Mouse (Mus musculus): ENCODE measurements around the gene Ermp1. TPM values are rescaled to one million over a fixed set of nuclear protein-coding genes. Genes with fewer than 3 reads are reported as not detected.
A peak's percentile ranks its signal among the peaks of the same experiment; 100 is the strongest.
"Not testable (repeated sequence)": the region's sequence is repeated elsewhere in the genome, so short reads cannot be mapped to it uniquely, and the experiment has no call there.

The Ermp1 gene
- polyA plus RNA-seq, 3 experiments from 2014 or later, result 16.1 to 19.1 (median 16.9) TPM

DNA sequence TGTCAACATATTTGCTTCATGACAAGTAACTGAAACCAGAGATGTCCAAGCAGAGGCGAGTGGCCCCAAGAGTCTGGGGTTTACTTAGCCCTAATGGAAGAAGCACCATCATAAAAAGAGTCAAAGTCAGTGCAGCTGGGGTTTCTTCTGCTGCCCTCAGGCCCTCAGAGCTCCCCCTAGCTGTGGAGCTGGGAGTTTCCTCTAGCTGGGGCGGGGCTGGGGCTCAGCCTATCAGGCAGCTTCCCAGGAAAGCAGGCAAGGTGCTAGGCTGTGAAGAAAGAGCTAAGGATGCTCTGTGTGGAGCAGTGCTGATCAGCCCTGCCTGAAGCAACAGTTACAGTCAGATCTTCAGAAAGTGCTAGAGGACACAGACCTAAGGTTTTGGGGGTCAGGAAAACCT, 51.2 kb downstream of the Ermp1 start:
- ATAC-seq, result no peak

DNA sequence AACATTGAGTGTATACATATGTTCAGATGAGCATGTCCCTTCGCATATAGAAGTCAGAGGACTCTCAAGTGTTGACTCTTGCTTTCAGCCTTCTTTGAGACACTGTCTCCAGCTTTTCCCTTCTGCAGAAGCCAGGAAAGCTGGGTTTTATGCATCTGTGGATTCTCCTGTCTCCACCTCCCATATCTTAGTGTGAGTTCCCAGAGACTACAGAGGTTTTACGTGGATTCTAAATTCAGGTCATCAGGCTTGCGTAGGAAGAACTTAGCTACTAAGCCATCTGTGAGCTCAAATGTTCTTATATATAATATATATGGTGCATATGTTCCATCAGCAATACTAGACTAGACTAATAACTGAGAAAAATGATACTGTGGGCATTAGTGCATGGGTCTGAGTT, 51.9 kb downstream of the Ermp1 start:
- ATAC-seq, result no peak

DNA sequence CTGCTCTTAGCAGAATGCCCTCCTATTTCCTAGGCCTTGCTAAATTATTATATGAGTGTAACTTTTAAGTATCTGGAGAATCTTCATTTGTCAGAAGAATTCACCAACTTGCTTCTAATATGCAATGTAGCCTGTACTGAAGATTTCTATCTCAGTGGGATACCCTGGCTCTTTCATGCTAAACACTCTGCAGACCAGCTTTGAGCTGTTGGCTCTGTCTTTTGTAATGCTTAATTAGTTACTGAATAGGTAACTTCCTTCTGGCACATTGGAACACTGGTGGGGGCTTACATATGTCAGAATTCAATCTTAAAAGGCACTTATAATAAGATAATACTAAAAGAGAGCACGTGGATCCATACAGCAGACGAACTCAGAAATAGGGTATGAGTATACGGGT, 54.4 kb downstream of the Ermp1 start:
- ATAC-seq, result not testable (repeated sequence)

DNA sequence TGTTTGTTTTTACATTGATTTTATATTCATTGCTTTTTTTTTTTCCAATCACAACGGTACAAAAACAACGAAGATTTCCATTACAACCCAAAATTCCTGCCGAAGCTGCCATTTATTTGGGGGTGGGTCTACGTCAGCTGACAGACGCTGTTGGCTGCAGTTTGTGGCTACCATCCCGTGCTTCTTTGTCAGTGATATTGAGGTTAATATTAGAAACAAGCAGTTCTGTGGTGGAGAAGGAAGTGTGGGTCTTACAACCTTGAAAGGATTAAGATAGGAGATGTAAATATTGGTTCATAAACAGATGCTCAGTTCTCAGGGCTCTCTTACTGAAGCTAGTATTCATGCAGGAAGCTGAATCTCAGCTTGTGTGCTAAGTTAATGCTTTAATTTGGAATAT, 64.5 kb downstream of the Ermp1 start:
- ATAC-seq, result no peak

DNA sequence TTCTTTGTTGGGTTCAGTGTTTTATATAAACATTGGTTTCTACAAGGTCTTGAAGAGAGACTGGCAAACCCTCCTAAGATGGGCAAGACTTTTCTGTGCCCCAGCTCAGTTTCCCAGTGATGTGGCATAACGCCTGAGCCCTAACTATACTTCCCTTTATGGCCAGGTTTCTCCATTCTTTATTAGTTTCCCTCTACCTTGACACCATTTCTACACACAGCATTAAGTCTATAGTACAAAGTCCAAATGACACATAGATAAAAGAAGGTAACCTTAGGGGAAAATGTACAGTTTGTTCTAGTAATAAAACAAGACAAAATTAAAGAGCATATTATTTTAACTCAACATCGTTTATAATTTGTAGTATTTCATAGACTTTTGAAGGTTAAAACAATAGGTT, 65.8 kb downstream of the Ermp1 start:
- no peak for ATAC-seq

DNA sequence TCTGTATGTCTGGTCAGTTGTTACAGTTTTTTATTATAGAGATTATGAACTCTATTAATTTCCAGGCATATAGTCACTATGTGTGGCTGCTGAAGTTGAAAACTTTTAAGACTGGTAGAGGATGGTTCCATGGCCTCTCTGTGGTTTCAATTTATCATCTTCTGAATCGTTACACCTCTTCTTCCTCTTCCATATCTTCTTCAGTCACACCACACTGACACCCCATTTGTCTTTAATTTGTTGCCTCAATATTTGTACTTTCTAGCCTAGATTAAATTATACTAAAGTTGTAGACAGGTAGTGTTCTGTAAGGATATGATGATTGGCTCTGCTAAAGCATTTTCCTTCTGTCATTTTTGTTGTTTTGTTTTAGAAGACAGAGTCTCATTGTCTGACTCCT, 81.7 kb downstream of the Ermp1 start:
- ATAC-seq, result no peak

DNA sequence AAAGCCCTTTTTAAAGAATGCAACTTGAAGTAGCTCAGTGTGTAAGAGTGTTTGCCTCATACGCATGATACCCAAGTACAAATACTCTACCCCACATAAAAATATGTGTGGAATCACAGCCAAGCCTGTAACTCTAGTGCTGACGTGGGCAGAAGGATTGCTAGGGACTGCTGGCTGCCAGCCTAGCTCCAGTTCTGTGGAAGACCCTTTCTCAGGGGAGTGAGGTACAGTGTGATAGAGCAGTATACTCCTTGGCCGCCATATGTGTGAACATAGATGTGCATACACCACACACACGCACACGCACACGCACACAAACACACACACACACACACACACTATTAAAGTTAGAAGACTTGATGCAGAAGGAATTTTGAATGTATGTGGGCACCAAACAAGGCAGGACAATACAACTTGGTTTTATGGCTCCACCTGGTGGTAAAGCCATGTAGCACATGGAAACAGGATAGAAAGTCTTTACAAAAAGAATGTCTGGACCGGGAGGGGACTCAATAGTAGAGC, 84.9 kb downstream of the Ermp1 start:
- ATAC-seq, result peak; percentile 52

DNA sequence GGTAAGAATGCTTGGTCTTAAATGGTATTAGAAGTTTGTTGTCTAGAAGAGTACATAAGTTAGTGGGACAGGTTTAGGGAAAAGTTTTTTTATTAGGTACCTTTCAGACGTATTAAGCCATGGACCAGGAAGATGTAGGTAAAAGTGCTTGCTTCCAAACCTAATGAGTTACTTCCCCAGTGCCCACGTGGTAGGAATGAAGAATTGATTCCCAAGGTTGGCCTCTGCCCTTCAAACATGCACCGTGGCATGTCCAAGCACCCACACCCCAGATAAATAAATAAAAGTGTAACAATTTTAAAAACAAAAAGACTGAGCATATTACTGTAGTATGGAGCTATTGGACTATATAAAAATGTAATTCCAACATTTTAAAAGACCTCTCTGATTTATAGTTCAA, 85.6 kb downstream of the Ermp1 start:
- ATAC-seq, result no peak

DNA sequence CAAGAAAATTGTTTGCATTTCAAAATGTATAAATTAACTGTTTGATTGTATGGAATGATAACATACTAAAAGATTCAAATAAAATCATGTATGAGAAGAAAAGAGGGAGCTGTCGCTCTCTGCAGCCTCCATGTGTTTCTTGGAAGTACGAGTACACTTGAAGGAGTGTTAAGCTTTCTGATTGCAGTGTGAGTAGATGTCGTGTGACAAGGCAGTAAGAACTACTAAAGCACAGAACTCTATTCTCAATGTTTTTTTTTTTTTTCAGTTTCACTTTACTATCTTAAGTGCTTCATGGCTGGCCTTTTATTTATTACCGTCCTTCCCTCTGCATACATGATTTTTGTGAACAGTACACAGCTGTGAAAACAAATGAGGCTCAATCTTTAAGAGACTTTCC, 86.0 kb downstream of the Ermp1 start:
- ATAC-seq, result no peak

Other genes with a start within 250 kb of the Ermp1 start
- 10 to 100 TPM; 20.5 to 29.0 (median 20.5) TPM for gene Pdcd1lg2, start 237.5 kb downstream of the Ermp1 start, polyA plus RNA-seq (2017; shearing (Covaris generic))
- 10 to 100 TPM; 11.8 to 16.6 (median 13.1) TPM for gene Ric1, start 126.1 kb downstream of the Ermp1 start, polyA plus RNA-seq (2017; shearing (Covaris generic))
- gene Mlana, start 49.4 kb upstream of the Ermp1 start, polyA plus RNA-seq (2017; shearing (Covaris generic)), result not detected
- gene 9930021J03Rik, start 157.6 kb upstream of the Ermp1 start, polyA plus RNA-seq (2017; shearing (Covaris generic)), result 1 to 10 TPM; 5.3 to 7.9 (median 7.4) TPM
- 1 to 10 TPM; 7.4 to 9.1 (median 8.0) TPM for gene Ranbp6, start 164.6 kb upstream of the Ermp1 start, polyA plus RNA-seq (2017; shearing (Covaris generic))